Mouse (Mus musculus) kidney, adult 2 months (tissue): ENCODE results near the gene Hook2.

Experiments used
- CTCF ChIP-seq: fragments of 200-500 bp; conservative IDR thresholded peaks from 2 replicates; pipeline ENCODE4 v1.5.1; 2011; ENCODE audit warnings: low read depth, mild to moderate bottlenecking, control low read depth, low read length, moderate library complexity, mixed read lengths; ENCODE audit not compliant: insufficient read depth, insufficient read length
- POLR2A ChIP-seq: fragments of 200-500 bp; IDR thresholded peaks from one replicate; pipeline ENCODE4 v1.6.1; 2011; ENCODE audit warnings: low read depth, low read length, control low read depth

- TF ChIP-seq CTCF = no peak
- no peak for TF ChIP-seq POLR2A
Measured at GRCm38 (mm10) chr8:85023846-85024245, 33.4 kb downstream of the Hook2 start.
